32 mouse cellular contexts compared by ENCODE assay signal in the genomic region with DNA sequence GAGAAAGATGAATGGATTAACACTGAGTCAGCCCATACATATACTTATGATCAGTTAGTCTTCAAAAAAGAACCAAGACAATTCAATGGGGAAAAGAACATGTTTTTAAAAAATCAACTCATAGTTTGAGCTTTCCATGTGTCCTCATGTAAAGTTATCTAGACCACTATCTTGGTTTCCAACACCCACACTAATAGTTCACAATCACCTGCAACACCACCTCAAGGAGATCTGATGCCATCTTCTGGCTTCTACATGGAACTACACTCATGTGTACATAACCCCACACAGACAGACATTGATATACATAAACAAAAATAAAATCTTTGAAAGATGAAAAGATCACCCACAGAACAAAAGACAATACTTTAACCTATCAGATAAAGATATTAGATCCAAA. TPM values are rescaled to one million over a fixed set of nuclear protein-coding genes. Genes with fewer than 3 reads are reported as not detected.
DNase-seq lines count a peak whose midpoint lies in the region; ATAC-seq and TF ChIP-seq lines count a peak whose summit lies in the region.
"Had no signal": no experiment of that assay in that cellular context is flagged by ENCODE, and none has a peak within 500 bp of the region (broad histone marks: within the 10 kb centered on the region; RNA-seq: fewer than 3 reads in every experiment).

No protein-coding gene starts in this region.

- peak; percentile 24 for TF ChIP-seq CTCF in hindbrain, postnatal 0 days (IDR thresholded peaks at IDR 0.05; ENCODE audit: low read depth)
- 0 out of 2 replicates have a peak, but pooled peaks have one; percentile 18 for TF ChIP-seq CTCF in lung, embryonic 14.5 days (IDR thresholded peaks at IDR 0.05; ENCODE audit: low read depth)
- TF ChIP-seq CTCF in lung, adult 2 months (IDR thresholded peaks at IDR 0.05; ENCODE audit: insufficient read depth, low read length): no peak
- TF ChIP-seq CTCF in stomach, postnatal 0 days (IDR thresholded peaks at IDR 0.05; ENCODE audit: low read depth): peak; percentile 35; the same call in 1 of the 2 replicates

- H3K36me3 ChIP-seq in hindbrain, postnatal 0 days (ENCODE audit: insufficient read depth, low read length): no peaks in the 10 kb centered on the region
- H3K36me3 ChIP-seq in hindbrain, embryonic 10.5 days: peaks cover 9% of the 10 kb centered on the region
- no peaks in the 10 kb centered on the region for H3K36me3 ChIP-seq in lung, embryonic 14.5 days (ENCODE audit: insufficient read depth)
- H3K36me3 ChIP-seq in stomach, postnatal 0 days (ENCODE audit: control insufficient read depth, insufficient read depth, low read length): no peaks in the 10 kb centered on the region
- H3K36me3 ChIP-seq: embryonic facial prominence, embryonic 13.5 days; limb, embryonic 15.5 days had no signal

- no peak for DNase-seq in hindbrain, postnatal 0 days (ENCODE audit: low spot score)
- DNase-seq in hindbrain, embryonic 10.5 days (ENCODE audit: low spot score): no peak
- no peak for DNase-seq in lung, embryonic 14.5 days
- no peak for DNase-seq in lung, adult 2 months
- peak; percentile 18 for DNase-seq in ES-CJ7 (ENCODE audit: low read depth, low spot score)
- DNase-seq in stomach, postnatal 0 days (ENCODE audit: low spot score): no peak
- DNase-seq in neural tube, embryonic 10.5 days (ENCODE audit: extremely low spot score, low spot score): no peak
- DNase-seq: adrenal gland, postnatal 14 days; B cell, adult 2 months; cerebellum, adult 2 months; cerebellum, postnatal 36 days; embryo, embryonic 11 days; gastrocnemius, postnatal 10 days; heart, adult 18-20 months; heart, postnatal 36 days; kidney, adult 9 months; kidney, postnatal 36 days; layer of hippocampus, adult 9-11 months; left cerebral cortex, postnatal 4 days; lung, postnatal 14 days; retina, postnatal 1 day; right cerebral cortex, postnatal 25 days; spleen, adult 18-20 months; thymus, postnatal 25 days had no signal

- no peak overlapping the region for H3K4me2 ChIP-seq in hindbrain, postnatal 0 days (ENCODE audit: low read depth, low read length)
- no peak overlapping the region for H3K4me2 ChIP-seq in lung, embryonic 14.5 days
- no peak overlapping the region for H3K4me2 ChIP-seq in stomach, postnatal 0 days (replicated peaks; ENCODE audit: low read depth)
- H3K4me2 ChIP-seq: embryonic facial prominence, embryonic 13.5 days; hindbrain, embryonic 14.5 days; limb, embryonic 15.5 days; midbrain, embryonic 13.5 days; neural tube, embryonic 13.5 days had no signal

- TF ChIP-seq EP300 in stomach, postnatal 0 days (optimal IDR thresholded peaks at IDR 0.05): no peak

- no peak overlapping the region for H3K9ac ChIP-seq in hindbrain, postnatal 0 days (replicated peaks; ENCODE audit: low read length)
- H3K9ac ChIP-seq in lung, embryonic 14.5 days: no peak overlapping the region
- no peak overlapping the region for H3K9ac ChIP-seq in stomach, postnatal 0 days (ENCODE audit: low read length)
- H3K9ac ChIP-seq: embryonic facial prominence, embryonic 13.5 days; hindbrain, embryonic 14.5 days; limb, embryonic 15.5 days; midbrain, embryonic 13.5 days; neural tube, embryonic 13.5 days had no signal

- TF ChIP-seq POLR2A in lung, adult 2 months (IDR thresholded peaks at IDR 0.05; ENCODE audit: borderline replicate concordance, extremely low read depth, low read depth, low read length): no peak

- no peak for ATAC-seq in hindbrain, postnatal 0 days
- ATAC-seq in lung, embryonic 14.5 days (ENCODE audit: insufficient read depth): no peak
- no peak for ATAC-seq in stomach, postnatal 0 days (ENCODE audit: low FRiP score, low TSS enrichment)
- ATAC-seq: forebrain, embryonic 14.5 days; midbrain, embryonic 13.5 days had no signal

- no peak overlapping the region for H3K4me3 ChIP-seq in hindbrain, postnatal 0 days (ENCODE audit: low read length)
- H3K4me3 ChIP-seq in hindbrain, embryonic 10.5 days: no peak overlapping the region
- no peak overlapping the region for H3K4me3 ChIP-seq in lung, embryonic 14.5 days (ENCODE audit: low read depth, low read length)
- no peak overlapping the region for H3K4me3 ChIP-seq in lung, adult 2 months (replicated peaks; ENCODE audit: extremely low read depth, low read depth, low read length)
- H3K4me3 ChIP-seq in stomach, postnatal 0 days (ENCODE audit: low read depth, low read length): no peak overlapping the region
- H3K4me3 ChIP-seq: embryonic facial prominence, embryonic 13.5 days; erythroblast, embryonic 14.5 days; limb, embryonic 15.5 days; midbrain, embryonic 13.5 days; neural tube, embryonic 13.5 days had no signal

- no peak overlapping the region for H3K27ac ChIP-seq in hindbrain, postnatal 0 days
- no peak overlapping the region for H3K27ac ChIP-seq in hindbrain, embryonic 10.5 days
- no peak overlapping the region for H3K27ac ChIP-seq in lung, embryonic 14.5 days (ENCODE audit: low read depth)
- H3K27ac ChIP-seq in stomach, postnatal 0 days (replicated peaks): no peak overlapping the region
- H3K27ac ChIP-seq: embryonic facial prominence, embryonic 13.5 days; hindbrain, embryonic 14.5 days; limb, embryonic 15.5 days; midbrain, embryonic 13.5 days; neural tube, embryonic 13.5 days had no signal

- no peaks in the 10 kb centered on the region for H3K27me3 ChIP-seq in hindbrain, postnatal 0 days (ENCODE audit: insufficient read depth, low read length)
- H3K27me3 ChIP-seq in hindbrain, embryonic 10.5 days (ENCODE audit: insufficient read depth, poor library complexity, severe bottlenecking): no peaks in the 10 kb centered on the region
- H3K27me3 ChIP-seq in lung, embryonic 14.5 days (ENCODE audit: insufficient read depth, low read length): no peaks in the 10 kb centered on the region
- no peaks in the 10 kb centered on the region for H3K27me3 ChIP-seq in stomach, postnatal 0 days (ENCODE audit: control insufficient read depth, insufficient read depth, low read length)
- H3K27me3 ChIP-seq: embryonic facial prominence, embryonic 13.5 days; limb, embryonic 15.5 days; midbrain, embryonic 13.5 days; neural tube, embryonic 13.5 days had no signal

- H3K4me1 ChIP-seq in hindbrain, postnatal 0 days (ENCODE audit: insufficient read depth, low read length): no peaks in the 10 kb centered on the region
- H3K4me1 ChIP-seq in hindbrain, embryonic 10.5 days (replicated peaks): peaks cover 14% of the 10 kb centered on the region; the same call in 1 of the 2 replicates
- peaks cover 3% of the 10 kb centered on the region; the same call in 1 of the 2 replicates for H3K4me1 ChIP-seq in lung, embryonic 14.5 days (ENCODE audit: insufficient read depth)
- peaks cover 2% of the 10 kb centered on the region; the same call in 1 of the 2 replicates for H3K4me1 ChIP-seq in lung, adult 2 months (ENCODE audit: control insufficient read depth, insufficient read depth, low read length)
- no peaks in the 10 kb centered on the region for H3K4me1 ChIP-seq in stomach, postnatal 0 days (replicated peaks; ENCODE audit: control insufficient read depth, insufficient read depth)
- H3K4me1 ChIP-seq: neural tube, embryonic 13.5 days had no signal

- H3K9me3 ChIP-seq in hindbrain, postnatal 0 days (ENCODE audit: low read length): no peaks in the 10 kb centered on the region
- 0 out of 2 replicates have a peak, but pooled peaks cover 6% of the 10 kb centered on the region for H3K9me3 ChIP-seq in hindbrain, embryonic 10.5 days
- no peaks in the 10 kb centered on the region for H3K9me3 ChIP-seq in lung, embryonic 14.5 days (ENCODE audit: low read depth, low read length)
- no peaks in the 10 kb centered on the region for H3K9me3 ChIP-seq in stomach, postnatal 0 days (ENCODE audit: control insufficient read depth, low read length)
- H3K9me3 ChIP-seq: limb, embryonic 15.5 days; midbrain, embryonic 13.5 days; neural tube, embryonic 13.5 days had no signal

RNA-seq across cellular contexts. Expression of gene Frmd5, which starts 17.1 kb away (rescaled TPM):
- total RNA-seq in hindbrain, postnatal 0 days (2014; rRNA removed): 39.7 and 42.3 TPM in 2 replicates
- polyA plus RNA-seq in hindbrain, postnatal 0 days (2015; fragmentation: Nextera tagmentation; extraction: Ambion mirVana): 13.1 and 14.6 TPM in 2 replicates
- 10.8 and 15.3 TPM in 2 replicates for polyA plus RNA-seq in hindbrain, embryonic 10.5 days (2016; fragmentation: Nextera tagmentation; extraction: Ambion mirVana)
- polyA plus RNA-seq in lung, embryonic 14.5 days (2014; fragmentation: Nextera tagmentation; extraction: Ambion mirVana): 2.8 and 4.0 TPM in 2 replicates
- polyA plus RNA-seq in lung, adult 2 months (2012; rRNA removed): 5.3 and 6.4 TPM in 2 replicates
- polyA plus RNA-seq in stomach, postnatal 0 days (2015; fragmentation: Nextera tagmentation; extraction: Ambion mirVana): 1.5 and 2.3 TPM in 2 replicates
- total RNA-seq: megakaryocyte, adult 5-6 weeks had no signal
- polyA plus RNA-seq: erythroblast, embryonic 14.5 days had no signal
